Mouse (Mus musculus): ENCODE data around the gene Cdh4.

The Cdh4 gene

GRCm38 (mm10) chr2:179442191-179442540 lies at the start of gene Cdh4:
Gene Cdh4 (plus strand): TSS chr2:179442431.
- DNase-seq (ENCODE audit: low read depth), result no peak

- no peak for DNase-seq (ENCODE audit: low read depth)
Observed at GRCm38 (mm10) chr2:179395442-179395841, 46.8 kb upstream of the Cdh4 start.

GRCm38 (mm10) chr2:179399645-179400249 lies 42.5 kb upstream of the Cdh4 start:
- DNase-seq (ENCODE audit: low read depth), result no peak

- no peak for DNase-seq (ENCODE audit: low read depth)
Observed at GRCm38 (mm10) chr2:179410866-179411561, 31.2 kb upstream of the Cdh4 start.

GRCm38 (mm10) chr2:179412966-179413365 lies 29.3 kb upstream of the Cdh4 start:
- no peak for DNase-seq (ENCODE audit: low read depth)

- DNase-seq (ENCODE audit: low read depth), result no peak
Observed at GRCm38 (mm10) chr2:179414253-179414652, 28.0 kb upstream of the Cdh4 start.

- no peak for DNase-seq (ENCODE audit: low read depth)
Observed at GRCm38 (mm10) chr2:179414704-179415103, 27.5 kb upstream of the Cdh4 start.

GRCm38 (mm10) chr2:179415892-179416403 lies 26.3 kb upstream of the Cdh4 start:
- no peak for DNase-seq (ENCODE audit: low read depth)

- DNase-seq (ENCODE audit: low read depth), result no peak
Observed at GRCm38 (mm10) chr2:179416587-179417227, 25.5 kb upstream of the Cdh4 start.

- no peak for DNase-seq (ENCODE audit: low read depth)
Observed at GRCm38 (mm10) chr2:179425602-179426001, 16.6 kb upstream of the Cdh4 start.

- DNase-seq (ENCODE audit: low read depth), result no peak
Observed at GRCm38 (mm10) chr2:179428889-179429288, 13.3 kb upstream of the Cdh4 start.

- no peak for DNase-seq (ENCODE audit: low read depth)
Observed at GRCm38 (mm10) chr2:179440161-179440560, 2.1 kb upstream of the Cdh4 start.

GRCm38 (mm10) chr2:179441086-179441485 lies 1.1 kb upstream of the Cdh4 start:
- no peak for DNase-seq (ENCODE audit: low read depth)

- no peak for DNase-seq (ENCODE audit: low read depth)
Observed at GRCm38 (mm10) chr2:179441717-179442116, 514 bp upstream of the Cdh4 start.

- DNase-seq (ENCODE audit: low read depth), result no peak
Observed at GRCm38 (mm10) chr2:179442541-179443225, 452 bp downstream of the Cdh4 start.

GRCm38 (mm10) chr2:179443226-179443815 lies 1.1 kb downstream of the Cdh4 start:
- DNase-seq (ENCODE audit: low read depth), result no peak

- DNase-seq (ENCODE audit: low read depth), result no peak
Observed at GRCm38 (mm10) chr2:179443959-179444358, 1.7 kb downstream of the Cdh4 start.

GRCm38 (mm10) chr2:179448256-179448655 lies 6.0 kb downstream of the Cdh4 start:
- no peak for DNase-seq (ENCODE audit: low read depth)

- DNase-seq (ENCODE audit: low read depth), result no peak
Observed at GRCm38 (mm10) chr2:179449018-179449417, 6.8 kb downstream of the Cdh4 start.

GRCm38 (mm10) chr2:179459196-179459595 lies 17.0 kb downstream of the Cdh4 start:
- no peak for DNase-seq (ENCODE audit: low read depth)

- no peak for DNase-seq (ENCODE audit: low read depth)
Observed at GRCm38 (mm10) chr2:179459606-179460005, 17.4 kb downstream of the Cdh4 start.

- DNase-seq (ENCODE audit: low read depth), result no peak
Observed at GRCm38 (mm10) chr2:179463514-179463913, 21.3 kb downstream of the Cdh4 start.

Measured in c-Kit-positive CD71-negative TER-119-negative erythroid progenitor cells, embryonic 14.5 days (primary cell).